Mouse (Mus musculus) testis, adult 2 months (tissue): ENCODE results near the gene Fbrs.

Experiments used
- CTCF ChIP-seq: fragments of 200-500 bp; IDR thresholded peaks from 2 replicates; pipeline ENCODE4 v1.5.1; 2012; ENCODE audit warnings: low read depth, mild to moderate bottlenecking, inconsistent platforms, low read length, moderate library complexity; ENCODE audit not compliant: control insufficient read depth, insufficient read depth, insufficient replicate concordance
- POLR2A ChIP-seq: fragments of 200-500 bp; IDR thresholded peaks from 2 replicates; pipeline ENCODE4 v1.6.1; 2012; ENCODE audit warnings: low read depth, mild to moderate bottlenecking, inconsistent platforms, low read length, moderate library complexity; ENCODE audit not compliant: control insufficient read depth

DNA sequence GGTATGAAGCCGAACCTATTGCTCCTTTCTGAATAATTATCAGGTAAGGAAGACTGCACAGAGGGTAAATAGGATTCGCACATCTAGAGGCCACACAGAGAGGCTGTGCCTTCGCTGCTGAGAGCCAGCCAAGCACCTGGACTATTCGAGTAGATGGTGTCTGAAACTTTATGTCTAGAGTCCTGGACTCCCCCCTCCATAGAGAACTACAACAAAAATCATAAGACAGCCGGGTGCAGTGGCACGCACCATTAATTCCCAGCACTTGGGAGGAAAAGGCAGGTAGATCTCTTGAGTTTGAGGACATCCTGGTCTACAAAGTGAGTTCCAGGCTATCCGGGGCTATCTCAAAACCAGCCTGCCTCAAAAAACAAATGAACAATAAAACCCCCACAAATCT, 29.0 kb upstream of the Fbrs start:
- no peak for TF ChIP-seq POLR2A
- TF ChIP-seq CTCF = no peak
